Mouse (Mus musculus) E14TG2a.4 (cell line): ENCODE results near the gene Hnrnpa2b1.
A peak's percentile ranks its signal among the peaks of the same experiment; 100 is the strongest.

ENCODE experiments used
- CTCF ChIP-seq: conservative IDR thresholded peaks from 2 replicates; pipeline ENCODE4 v1.5.1; 2014; ENCODE audit warnings: low read length
- NANOG ChIP-seq: IDR thresholded peaks from 2 replicates; pipeline ENCODE4 v1.6.1; 2014; ENCODE audit warnings: borderline replicate concordance, low read length, mixed read lengths

- TF ChIP-seq CTCF (peak; percentile 83), NANOG (no peak)
Observed at GRCm38 (mm10) chr6:51510094-51510493, 40.4 kb upstream of the Hnrnpa2b1 start.
